8 mouse cellular contexts compared by ENCODE assay signal in genomic region chr19:41801742-41802369, GRCm38 (mm10). TPM values are rescaled to one million over a fixed set of nuclear protein-coding genes. Genes with fewer than 3 reads are reported as not detected.
DNase-seq lines count a peak whose midpoint lies in the region; ATAC-seq and TF ChIP-seq lines count a peak whose summit lies in the region.

Gene Arhgap19, minus strand, starts transcription at chr19:41802047.

- peak within 1 kb of the TSS; percentile 70 for H3K9ac ChIP-seq in embryonic facial prominence, embryonic 15.5 days
- H3K9ac ChIP-seq in limb, embryonic 14.5 days (ENCODE audit: low read depth, low read length, severe bottlenecking), result peak within 1 kb of the TSS; percentile 82
- peak within 1 kb of the TSS; percentile 57 for H3K9ac ChIP-seq in midbrain, postnatal 0 days (replicated peaks; ENCODE audit: low read length, poor library complexity, severe bottlenecking)

- peaks cover 8% of the 10 kb centered on the region; the same call in 1 of the 2 replicates for H3K4me1 ChIP-seq in bone marrow, adult 2 months (ENCODE audit: control insufficient read depth, insufficient read depth, low read length)
- peaks cover 16% of the 10 kb centered on the region for H3K4me1 ChIP-seq in embryonic facial prominence, embryonic 15.5 days
- H3K4me1 ChIP-seq in limb, embryonic 14.5 days (ENCODE audit: control insufficient read depth, insufficient read depth, low read length), result peaks cover 12% of the 10 kb centered on the region
- H3K4me1 ChIP-seq in midbrain, postnatal 0 days (ENCODE audit: insufficient read depth, low read length), result no peaks in the 10 kb centered on the region

- peak within 1 kb of the TSS; percentile 82 for H3K4me2 ChIP-seq in embryonic facial prominence, embryonic 15.5 days (replicated peaks)
- peak within 1 kb of the TSS; percentile 76 for H3K4me2 ChIP-seq in limb, embryonic 14.5 days (replicated peaks; ENCODE audit: low read depth, low read length, severe bottlenecking)
- peak within 1 kb of the TSS; percentile 79 for H3K4me2 ChIP-seq in midbrain, postnatal 0 days (ENCODE audit: low read depth, low read length, poor library complexity, severe bottlenecking)

- H3K9me3 ChIP-seq in embryonic facial prominence, embryonic 15.5 days (replicated peaks), result no peaks in the 10 kb centered on the region
- no peaks in the 10 kb centered on the region for H3K9me3 ChIP-seq in limb, embryonic 14.5 days (ENCODE audit: control insufficient read depth, low read length)
- no peaks in the 10 kb centered on the region for H3K9me3 ChIP-seq in midbrain, postnatal 0 days (ENCODE audit: low read length)

- peak within 1 kb of the TSS; percentile 94 for H3K4me3 ChIP-seq in bone marrow, adult 2 months (replicated peaks; ENCODE audit: control insufficient read depth, low read depth, low read length)
- peak within 1 kb of the TSS; percentile 75 for H3K4me3 ChIP-seq in embryonic facial prominence, embryonic 15.5 days (replicated peaks)
- peak within 1 kb of the TSS; percentile 88 for H3K4me3 ChIP-seq in limb, embryonic 14.5 days (replicated peaks; ENCODE audit: low read length)
- peak within 1 kb of the TSS; percentile 80 for H3K4me3 ChIP-seq in midbrain, postnatal 0 days (ENCODE audit: low read depth, low read length)

- H3K27ac ChIP-seq in bone marrow, adult 2 months (ENCODE audit: control insufficient read depth, insufficient read depth, low read depth, low read length, poor library complexity), result peak within 1 kb of the TSS; percentile 91
- H3K27ac ChIP-seq in embryonic facial prominence, embryonic 15.5 days (replicated peaks), result 0 out of 2 replicates have a peak within 1 kb of the TSS, but pooled peaks have one; percentile 56
- H3K27ac ChIP-seq in limb, embryonic 14.5 days (replicated peaks; ENCODE audit: low read depth, low read length), result 0 out of 2 replicates have a peak within 1 kb of the TSS, but pooled peaks have one; percentile 52
- no peak within 1 kb of the TSS for H3K27ac ChIP-seq in midbrain, postnatal 0 days (ENCODE audit: low read depth, low read length)

- DNase-seq in 416B (ENCODE audit: low read depth), result peak; percentile 98
- DNase-seq in heart, adult 8-10 months (ENCODE audit: low spot score), result peak; percentile 97
- peak; percentile 97 for DNase-seq in kidney, adult 9 months
- DNase-seq in limb, embryonic 14.5 days (ENCODE audit: low spot score), result peak; percentile 98
- DNase-seq in midbrain, postnatal 0 days (ENCODE audit: low spot score), result peak; percentile 98
- peak; percentile 80 to 83 for DNase-seq in spleen, postnatal 14 days (ENCODE audit: low spot score in 2 of 2)

- H3K27me3 ChIP-seq in embryonic facial prominence, embryonic 15.5 days, result no peaks in the 10 kb centered on the region
- H3K27me3 ChIP-seq in limb, embryonic 14.5 days (ENCODE audit: control insufficient read depth, insufficient read depth, low read length), result no peaks in the 10 kb centered on the region
- H3K27me3 ChIP-seq in midbrain, postnatal 0 days (ENCODE audit: insufficient read depth, low read length), result no peaks in the 10 kb centered on the region

- no peaks in the 10 kb centered on the region for H3K36me3 ChIP-seq in embryonic facial prominence, embryonic 15.5 days
- no peaks in the 10 kb centered on the region for H3K36me3 ChIP-seq in limb, embryonic 14.5 days (ENCODE audit: control insufficient read depth, insufficient read depth, low read length)
- H3K36me3 ChIP-seq in midbrain, postnatal 0 days (ENCODE audit: insufficient read depth, low read length), result no peaks in the 10 kb centered on the region

- TF ChIP-seq CTCF in bone marrow, adult 2 months (IDR thresholded peaks at IDR 0.05; ENCODE audit: control insufficient read depth, insufficient read depth, low read length), result no peak
- no peak for TF ChIP-seq CTCF in midbrain, postnatal 0 days (IDR thresholded peaks at IDR 0.05)

- under 1% methylated on average over 48 of the region's 48 CpGs for WGBS in bone marrow, adult 2 months
- WGBS in embryonic facial prominence, embryonic 15.5 days, result under 1% methylated on average over 48 of the region's 48 CpGs
- 3% methylated on average over 38 of the region's 48 CpGs for WGBS in limb, embryonic 14.5 days
- under 1% methylated on average over 48 of the region's 48 CpGs for WGBS in midbrain, postnatal 0 days

- peak; percentile 98 for ATAC-seq in embryonic facial prominence, embryonic 15.5 days (ENCODE audit: insufficient number of reproducible peaks, low FRiP score, low TSS enrichment, low read depth)
- ATAC-seq in limb, embryonic 14.5 days (ENCODE audit: low FRiP score, low read depth), result peak; percentile 100
- peak; percentile 100 for ATAC-seq in midbrain, postnatal 0 days (ENCODE audit: low FRiP score)

- TF ChIP-seq POLR2A in bone marrow, adult 2 months (IDR thresholded peaks at IDR 0.05; ENCODE audit: borderline replicate concordance, control insufficient read depth, low read depth, low read length), result peak; percentile 99
- peak; percentile 88; the same call in 1 of the 2 replicates for TF ChIP-seq POLR2A in limb, embryonic 14.5 days (IDR thresholded peaks at IDR 0.05; ENCODE audit: borderline replicate concordance, extremely low read depth, insufficient read depth, insufficient read length)

RNA-seq across cellular contexts. Expression of gene Arhgap19, which starts in this region (rescaled TPM):
- 25.5 and 26.6 TPM in 2 replicates for polyA plus RNA-seq in bone marrow, adult 2 months (2011; ENCODE audit: insufficient read depth, insufficient read length, low replicate concordance, missing spikeins)
- 17.3 and 17.5 TPM in 2 replicates for polyA plus RNA-seq in embryonic facial prominence, embryonic 15.5 days (2015; fragmentation: Nextera tagmentation; extraction: Ambion mirVana)
- 1 to 10 TPM; 1.6 to 2.6 (median 2.0) TPM for total RNA-seq in heart, adult 8-10 months (2022)
- polyA plus RNA-seq in limb, embryonic 14.5 days (2012; rRNA removed), result 19.7 and 19.9 TPM in 2 replicates
- 18.8 and 19.1 TPM in 2 replicates for polyA plus RNA-seq in limb, embryonic 14.5 days (2014; fragmentation: Nextera tagmentation; extraction: Ambion mirVana)
- 4.5 and 5.7 TPM in 2 replicates for total RNA-seq in midbrain, postnatal 0 days (2014; rRNA removed)
- polyA plus RNA-seq in midbrain, postnatal 0 days (2015; fragmentation: Nextera tagmentation; extraction: Ambion mirVana), result 2.5 and 2.9 TPM in 2 replicates
